Mouse (Mus musculus) midbrain, embryonic 11.5 days (tissue): ENCODE measurements around the gene Klhl29. TPM values are rescaled to one million over a fixed set of nuclear protein-coding genes. Genes with fewer than 3 reads are reported as not detected.

Source experiments
- ATAC-seq: fragments of 200-750 bp; cut with Nextera tagmentation; 2 replicates; pipeline ENCODE4 v1.8.0; 2017; ENCODE audit warnings: moderate TSS enrichment, moderate library complexity; ENCODE audit not compliant: low FRiP score
- DNase-seq: peaks from one replicate; pipeline ENCODE4 v3.0.0; 2015; ENCODE audit warnings: low spot score; ENCODE audit errors: missing footprints
- H3K27ac ChIP-seq: fragments of 300-500 bp; sonication (generic); 2 replicates; pipeline ENCODE4 v1.5.1; 2014; ENCODE audit warnings: low read depth, low read length
- H3K27me3 ChIP-seq: fragments of 300-500 bp; sonication (generic); 2 replicates; pipeline ENCODE4 v1.6.1; 2014; ENCODE audit warnings: mild to moderate bottlenecking, low read length, moderate library complexity, mixed read lengths; ENCODE audit not compliant: control insufficient read depth, insufficient read depth
- H3K36me3 ChIP-seq: fragments of 300-500 bp; sonication (generic); 2 replicates; pipeline ENCODE4 v1.6.1; 2014; ENCODE audit warnings: mild to moderate bottlenecking, low read length, moderate library complexity, mixed read lengths; ENCODE audit not compliant: control insufficient read depth, insufficient read depth
- H3K4me1 ChIP-seq: fragments of 300-500 bp; sonication (generic); 2 replicates; pipeline ENCODE4 v1.6.1; 2014; ENCODE audit warnings: low read length; ENCODE audit not compliant: control insufficient read depth, insufficient read depth
- H3K4me2 ChIP-seq: fragments of 300-500 bp; sonication (generic); 2 replicates; pipeline ENCODE4 v1.6.1; 2014; ENCODE audit warnings: mild to moderate bottlenecking, moderate library complexity
- H3K4me3 ChIP-seq: fragments of 300-500 bp; sonication (generic); 2 replicates; pipeline ENCODE4 v1.5.1; 2014; ENCODE audit warnings: low read depth, low read length
- H3K9ac ChIP-seq: fragments of 300-500 bp; sonication (generic); 2 replicates; pipeline ENCODE4 v1.6.1; 2014; ENCODE audit warnings: low read length
- H3K9me3 ChIP-seq: fragments of 300-500 bp; sonication (generic); 2 replicates; pipeline ENCODE4 v1.6.1; 2016; ENCODE audit warnings: low read length; ENCODE audit not compliant: control insufficient read depth
- WGBS: fragments of 180-500 bp; shearing (Covaris S2); extraction: QIAGEN DNeasy Blood & Tissue Kit; methylation state at CpG from one replicate; pipeline ENCODE4 v1.1.7; 2014; 5-methylcytosine and 5-hydroxymethylcytosine counted together
- polyA plus RNA-seq: library from polyadenylated mRNA; unstranded; fragments of >200 nt; fragmentation: Nextera tagmentation; extraction: Ambion mirVana; gene quantifications from 2 replicates; pipeline ENCODE4 v1.2.1, GENCODE M21; 2014

Gene Klhl29
- polyA plus RNA-seq, 1 experiment from 2014 or later: 2.0 TPM

DNA sequence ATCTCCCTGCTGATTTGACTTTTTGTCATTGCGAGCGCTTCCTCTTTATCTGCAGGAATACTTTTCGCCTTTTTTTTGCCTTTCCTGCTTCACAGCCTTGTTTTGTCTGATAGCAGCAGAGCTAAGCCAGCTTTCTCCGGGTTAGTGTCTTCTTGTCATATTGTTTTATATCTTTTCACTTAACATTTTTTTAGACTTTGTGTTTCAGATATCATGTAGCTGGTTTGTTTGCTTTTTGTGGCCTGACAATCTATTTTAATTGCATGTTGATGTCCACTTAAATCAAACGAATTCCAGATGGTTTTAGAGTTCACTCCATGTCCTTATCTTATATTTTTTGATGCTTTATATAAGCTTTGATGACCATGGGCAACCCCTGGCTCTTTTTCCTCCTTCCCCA, 21.9 kb upstream of the Klhl29 start:
- ATAC-seq (no peak), DNase-seq (peak; percentile 83)
- Histone ChIP-seq H3K9me3 (no peaks in the 10 kb centered on the region), H3K4me1 (no peaks in the 10 kb centered on the region), H3K9ac (no peak overlapping the region), H3K27ac (no peak overlapping the region), H3K27me3 (no peaks in the 10 kb centered on the region), H3K4me2 (no peak overlapping the region), H3K36me3 (no peaks in the 10 kb centered on the region), H3K4me3 (no peak overlapping the region)
- 57% methylated on average over 5 of the region's 5 CpGs for WGBS

DNA sequence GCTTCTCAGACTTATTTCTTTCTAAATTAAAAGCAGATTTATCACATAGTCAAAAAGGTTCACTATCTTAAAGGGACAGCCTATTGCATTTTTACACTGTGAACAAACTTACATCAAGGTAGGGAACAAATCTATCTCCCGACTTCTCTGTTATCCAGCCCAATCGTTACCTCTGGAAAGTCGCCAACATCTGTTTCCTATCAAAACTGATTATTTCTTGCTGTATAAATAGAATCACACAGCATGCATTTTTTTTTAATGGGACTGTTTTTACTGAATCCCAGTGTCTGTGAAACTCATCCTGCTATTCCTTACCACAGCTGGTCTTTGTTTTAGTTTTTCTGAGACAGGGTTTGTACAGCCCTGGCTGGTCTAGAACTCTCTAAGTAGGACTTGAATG, 19.7 kb upstream of the Klhl29 start:
- H3K4me1 ChIP-seq: no peaks in the 10 kb centered on the region
- H3K27me3 ChIP-seq: no peaks in the 10 kb centered on the region
- ATAC-seq: no peak
- no peak overlapping the region for H3K27ac ChIP-seq
- no peak overlapping the region for H3K9ac ChIP-seq
- H3K4me2 ChIP-seq: no peak overlapping the region
- no peaks in the 10 kb centered on the region for H3K9me3 ChIP-seq
- no peaks in the 10 kb centered on the region for H3K36me3 ChIP-seq
- DNase-seq: no peak
- WGBS: 80% methylated on average over 3 of the region's 3 CpGs
- H3K4me3 ChIP-seq: no peak overlapping the region

DNA sequence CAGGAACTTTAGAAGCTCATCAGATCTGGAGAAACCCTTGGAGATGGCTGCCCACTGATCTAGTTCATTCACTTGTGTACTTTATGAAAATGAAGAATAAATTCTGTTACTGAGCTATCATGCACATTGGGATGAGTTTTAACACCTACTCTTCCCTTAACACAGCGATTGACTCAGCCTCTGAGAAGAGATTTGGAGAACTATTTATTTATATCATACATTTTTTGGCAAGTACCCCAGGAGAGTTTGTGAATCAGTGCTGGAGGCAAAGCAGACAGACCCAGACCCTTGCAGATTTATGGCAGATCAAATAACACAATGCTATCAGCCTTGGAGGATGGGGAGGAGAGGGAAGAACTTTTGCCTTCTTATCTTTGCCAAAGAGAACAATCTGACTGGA, 11.6 kb upstream of the Klhl29 start:
- Histone ChIP-seq H3K9ac (no peak overlapping the region), H3K4me3 (no peak overlapping the region), H3K27me3 (no peaks in the 10 kb centered on the region), H3K27ac (no peak overlapping the region), H3K4me1 (no peaks in the 10 kb centered on the region), H3K9me3 (no peaks in the 10 kb centered on the region), H3K4me2 (no peak overlapping the region), H3K36me3 (no peaks in the 10 kb centered on the region)
- no peak for ATAC-seq
- WGBS: 87% methylated on average over 1 of the region's 1 CpGs
- DNase-seq: no peak

DNA sequence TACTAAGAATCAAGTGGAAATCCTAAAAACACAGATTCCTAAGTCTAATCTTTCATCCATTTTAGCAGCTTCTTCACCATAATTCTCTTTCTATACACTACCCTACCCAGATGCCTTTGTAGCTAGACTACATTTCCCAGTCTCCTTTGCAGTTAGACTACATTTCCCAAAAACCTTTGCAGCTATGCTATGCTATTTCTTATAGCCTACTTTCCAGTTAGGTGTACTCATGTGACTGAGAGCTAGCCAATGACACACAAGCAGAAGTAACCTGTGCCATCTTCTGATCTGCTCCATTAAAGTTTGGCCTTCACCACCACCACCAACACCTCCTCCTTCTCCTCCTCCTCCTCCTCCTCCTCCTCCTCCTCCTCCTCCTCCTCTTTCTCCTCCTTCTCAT, 11.2 kb upstream of the Klhl29 start:
- ATAC-seq (peak; percentile 27; the same call in 1 of the 2 replicates), DNase-seq (no peak)
- Histone ChIP-seq H3K36me3 (no peaks in the 10 kb centered on the region), H3K4me1 (no peaks in the 10 kb centered on the region), H3K4me2 (no peak overlapping the region), H3K4me3 (no peak overlapping the region), H3K27ac (no peak overlapping the region), H3K9ac (no peak overlapping the region), H3K9me3 (no peaks in the 10 kb centered on the region), H3K27me3 (no peaks in the 10 kb centered on the region)

DNA sequence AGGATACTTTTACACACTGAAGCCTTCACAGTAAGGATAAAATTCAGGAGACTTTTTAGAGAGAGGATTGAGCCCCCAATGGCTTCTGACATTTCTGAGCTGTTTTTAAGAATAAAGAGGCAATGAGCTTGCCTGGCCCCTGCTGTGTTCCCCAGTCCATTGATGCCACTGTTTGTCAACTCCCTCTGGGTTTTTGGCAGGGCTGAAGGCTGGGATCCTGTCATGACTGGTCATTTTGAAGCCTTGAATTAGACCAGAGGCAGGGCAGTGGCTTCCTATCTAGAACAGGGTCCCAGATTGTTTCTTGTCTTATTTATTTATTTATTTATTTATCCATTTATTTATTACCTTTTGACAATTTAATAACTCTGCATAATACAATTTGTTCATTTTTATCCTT, 6.2 kb upstream of the Klhl29 start:
- Histone ChIP-seq H3K4me2 (no peak overlapping the region), H3K27ac (no peak overlapping the region), H3K36me3 (no peaks in the 10 kb centered on the region), H3K9me3 (no peaks in the 10 kb centered on the region), H3K27me3 (peaks cover 9% of the 10 kb centered on the region), H3K4me1 (peaks cover 6% of the 10 kb centered on the region; the same call in 1 of the 2 replicates), H3K4me3 (no peak overlapping the region), H3K9ac (no peak overlapping the region)
- ATAC-seq (no peak), DNase-seq (no peak)

DNA sequence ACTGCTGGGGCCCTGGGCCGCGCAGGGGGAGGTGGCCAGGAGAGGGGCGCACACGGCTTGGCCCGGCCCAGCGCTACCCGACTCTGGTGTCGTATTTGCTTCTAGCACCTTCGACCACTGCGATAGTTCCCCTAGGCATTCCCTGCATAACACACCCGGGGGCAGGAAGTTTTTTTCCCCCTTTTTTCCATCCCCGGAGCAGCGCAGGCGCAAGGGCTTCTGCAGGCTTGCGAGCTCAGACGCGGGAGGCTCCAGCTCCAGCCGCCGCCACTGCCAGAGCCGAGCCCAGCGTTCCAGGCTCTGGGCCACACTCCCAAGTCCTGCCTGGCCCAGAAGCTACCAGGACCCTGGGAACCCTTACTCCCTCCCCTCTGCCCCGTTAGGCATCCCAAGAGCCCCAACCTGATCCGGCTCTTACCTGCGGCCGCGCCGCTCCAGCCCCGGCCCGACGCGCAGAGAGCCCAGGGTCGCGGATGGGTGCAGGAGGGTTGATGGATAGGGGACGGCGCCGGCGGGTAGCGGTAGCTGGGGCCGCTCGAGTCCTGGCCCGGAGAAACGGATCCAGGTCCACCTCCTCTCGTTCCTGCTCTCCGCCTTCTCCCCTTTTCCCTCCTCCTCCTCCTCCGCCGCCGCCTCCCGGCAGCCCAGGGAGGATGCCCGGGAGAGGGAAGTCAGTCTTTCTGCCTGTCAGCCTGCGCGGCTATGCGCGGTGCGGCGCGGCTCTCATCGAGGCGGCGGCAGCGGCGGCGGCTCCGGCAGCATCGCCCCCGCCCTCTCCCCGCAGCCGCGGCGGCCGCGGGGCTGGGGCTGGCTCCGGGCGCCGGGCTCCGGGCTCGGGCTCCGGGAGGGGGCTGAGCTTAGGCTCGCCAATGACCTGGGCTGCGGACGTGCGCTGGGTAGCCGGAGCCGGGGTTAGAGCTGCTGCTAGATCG, 532 bp downstream of the Klhl29 start:
- Histone ChIP-seq H3K4me1 (peaks cover 22% of the 10 kb centered on the region; the same call in 1 of the 2 replicates), H3K27me3 (peaks cover 18% of the 10 kb centered on the region), H3K27ac (peak overlapping the region; percentile 63), H3K36me3 (no peaks in the 10 kb centered on the region), H3K9me3 (no peaks in the 10 kb centered on the region), H3K4me2 (peak overlapping the region; percentile 86), H3K4me3 (peak overlapping the region; percentile 74), H3K9ac (peak overlapping the region; percentile 84)
- under 1% methylated on average over 71 of the region's 84 CpGs for WGBS
- peak; percentile 96 for DNase-seq
- peak; percentile 76 for ATAC-seq

DNA sequence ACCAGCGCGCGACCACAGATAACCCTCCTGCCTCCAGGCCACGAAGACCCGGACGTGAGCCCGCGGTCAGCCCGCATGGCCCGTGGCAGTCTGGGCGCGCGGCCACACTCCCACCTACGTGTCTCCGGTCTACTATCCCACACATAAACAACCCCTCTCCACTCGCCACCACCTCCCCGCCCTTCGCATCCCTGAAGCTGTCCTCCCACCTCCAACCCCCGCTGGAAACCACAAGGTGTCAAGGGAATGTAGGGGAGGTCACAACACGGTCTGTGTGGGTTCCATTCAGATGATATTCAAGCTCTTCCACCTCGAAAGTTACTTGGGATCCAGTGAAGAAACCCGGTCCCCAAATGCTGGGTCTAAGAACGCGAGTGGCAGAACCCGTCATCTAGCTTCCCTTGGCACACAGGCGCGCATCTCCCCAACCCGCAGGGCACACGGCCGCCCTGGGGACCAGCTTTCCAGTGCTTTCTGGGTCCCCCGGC, 1.2 kb downstream of the Klhl29 start:
- DNase-seq (no peak), ATAC-seq (peak; percentile 5; the same call in 1 of the 2 replicates)
- H3K27me3 ChIP-seq: peaks cover 18% of the 10 kb centered on the region
- H3K27ac ChIP-seq: no peak overlapping the region
- peak overlapping the region; percentile 74 for H3K4me3 ChIP-seq
- H3K36me3 ChIP-seq: no peaks in the 10 kb centered on the region
- peaks cover 22% of the 10 kb centered on the region; the same call in 1 of the 2 replicates for H3K4me1 ChIP-seq
- peak overlapping the region; percentile 86 for H3K4me2 ChIP-seq
- peak overlapping the region; percentile 84 for H3K9ac ChIP-seq
- under 1% methylated on average over 31 of the region's 31 CpGs for WGBS
- no peaks in the 10 kb centered on the region for H3K9me3 ChIP-seq

DNA sequence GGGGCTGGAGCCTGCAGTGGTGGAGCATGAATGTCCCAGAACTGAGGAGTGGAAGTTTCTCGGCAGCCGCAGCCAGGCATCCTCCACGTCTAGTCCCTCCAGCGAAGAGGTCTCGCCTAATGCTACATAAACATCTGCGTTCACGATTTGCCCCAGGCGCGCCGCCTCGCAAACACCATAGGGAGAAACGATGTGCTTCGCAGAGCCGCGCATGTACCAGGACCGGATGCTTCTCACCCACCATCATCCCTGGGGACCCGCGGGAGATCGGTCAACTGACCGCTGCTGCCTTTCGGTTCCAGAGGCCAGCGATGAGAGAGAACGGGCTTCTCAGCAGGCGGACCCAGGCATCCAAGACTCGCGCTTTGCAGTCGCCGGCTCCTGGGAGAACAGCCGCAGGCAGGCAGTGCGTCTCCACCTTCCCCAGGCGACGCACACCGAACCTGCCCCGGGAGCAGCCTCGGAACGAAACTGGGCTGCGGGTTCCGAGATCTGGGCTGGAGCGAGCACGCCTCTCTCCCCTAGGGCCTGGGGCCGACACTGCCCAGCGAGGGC, 1.8 kb downstream of the Klhl29 start:
- Histone ChIP-seq H3K4me2 (peak overlapping the region; percentile 86), H3K27ac (no peak overlapping the region), H3K9me3 (no peaks in the 10 kb centered on the region), H3K4me3 (peak overlapping the region; percentile 74), H3K4me1 (peaks cover 22% of the 10 kb centered on the region; the same call in 1 of the 2 replicates), H3K36me3 (no peaks in the 10 kb centered on the region), H3K27me3 (peaks cover 18% of the 10 kb centered on the region), H3K9ac (peak overlapping the region; percentile 84)
- WGBS: under 1% methylated on average over 37 of the region's 42 CpGs
- peak; percentile 95 for DNase-seq
- ATAC-seq: peak; percentile 1; the same call in 1 of the 2 replicates

DNA sequence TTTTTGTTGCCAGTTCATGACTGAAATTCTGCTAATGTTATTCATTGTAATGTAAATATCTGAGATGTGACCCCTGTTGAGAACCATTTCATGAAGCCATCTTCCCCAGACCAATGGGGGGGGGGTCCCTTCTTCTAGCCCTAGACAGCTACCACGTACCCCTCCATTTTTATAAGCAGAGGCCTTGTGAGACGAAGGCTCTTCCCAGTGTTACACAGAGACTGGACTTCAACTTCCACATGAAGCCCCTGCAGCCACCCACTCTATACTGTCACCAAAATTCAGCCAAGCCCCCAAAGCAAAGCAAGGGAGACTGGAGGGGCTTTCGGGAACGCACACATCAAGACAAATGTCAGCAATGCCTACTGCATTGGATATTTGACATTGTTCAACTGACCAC, 6.1 kb downstream of the Klhl29 start:
- Histone ChIP-seq H3K4me2 (no peak overlapping the region), H3K9ac (no peak overlapping the region), H3K36me3 (no peaks in the 10 kb centered on the region), H3K9me3 (no peaks in the 10 kb centered on the region), H3K4me1 (peaks cover 8% of the 10 kb centered on the region; the same call in 1 of the 2 replicates), H3K27ac (no peak overlapping the region), H3K4me3 (no peak overlapping the region), H3K27me3 (peaks cover 4% of the 10 kb centered on the region; the same call in 1 of the 2 replicates)
- no peak for ATAC-seq
- WGBS: 98% methylated on average over 4 of the region's 4 CpGs
- no peak for DNase-seq
